ENCODE assay signal across 8 mouse cellular contexts in the genomic region with DNA sequence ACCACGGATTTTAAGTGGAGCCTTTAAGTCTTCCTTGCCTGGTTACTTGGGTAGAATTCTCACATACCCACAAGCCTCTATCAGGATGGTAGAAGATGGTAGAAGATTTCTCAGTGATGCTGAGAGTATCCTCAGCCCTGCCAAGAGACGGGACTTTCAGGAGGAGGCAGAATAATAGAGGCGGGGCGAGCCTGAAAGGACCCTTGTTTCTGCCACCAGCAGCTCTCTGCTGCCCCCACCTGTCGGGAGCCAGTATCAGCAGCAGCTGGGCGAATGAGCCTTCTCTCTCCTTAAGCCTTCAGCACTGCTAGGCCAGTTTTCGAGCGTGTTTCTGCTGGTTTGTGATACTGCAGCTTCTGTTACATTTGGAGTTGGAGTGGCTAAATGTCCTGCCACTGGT. TPM values are rescaled to one million over a fixed set of nuclear protein-coding genes. Genes with fewer than 3 reads are reported as not detected.
DNase-seq lines count a peak whose midpoint lies in the region; ATAC-seq and TF ChIP-seq lines count a peak whose summit lies in the region.

No protein-coding gene starts in this region.

- H3K27ac ChIP-seq in thymus, adult 2 months (ENCODE audit: control insufficient read depth, insufficient read depth, low read length): no peak overlapping the region
- H3K27ac ChIP-seq in bone marrow macrophage, adult 2 months (ENCODE audit: insufficient read depth, low read depth, low read length): no peak overlapping the region
- H3K27ac ChIP-seq in forebrain, embryonic 16.5 days (ENCODE audit: low read length): no peak overlapping the region
- no peak overlapping the region for H3K27ac ChIP-seq in liver, embryonic 13.5 days
- H3K27ac ChIP-seq in neural tube, embryonic 15.5 days (replicated peaks): no peak overlapping the region

- no peaks in the 10 kb centered on the region; the same call in 1 of the 2 replicates for H3K27me3 ChIP-seq in thymus, adult 2 months (ENCODE audit: control insufficient read depth, insufficient read depth, low read length)
- H3K27me3 ChIP-seq in forebrain, embryonic 16.5 days (replicated peaks; ENCODE audit: control insufficient read depth, insufficient read depth, low read length): no peaks in the 10 kb centered on the region
- peaks cover 14% of the 10 kb centered on the region for H3K27me3 ChIP-seq in liver, embryonic 13.5 days
- 0 out of 2 replicates have a peak, but pooled peaks cover 7% of the 10 kb centered on the region for H3K27me3 ChIP-seq in neural tube, embryonic 15.5 days (replicated peaks)

- no peak overlapping the region for H3K9ac ChIP-seq in forebrain, embryonic 16.5 days (replicated peaks; ENCODE audit: low read depth, low read length)
- no peak overlapping the region for H3K9ac ChIP-seq in liver, embryonic 13.5 days
- H3K9ac ChIP-seq in neural tube, embryonic 15.5 days (replicated peaks): no peak overlapping the region

- peak; percentile 51; the same call in 1 of the 2 replicates for ATAC-seq in forebrain, embryonic 16.5 days
- no peak for ATAC-seq in liver, embryonic 13.5 days (ENCODE audit: low read depth)
- ATAC-seq in neural tube, embryonic 15.5 days (ENCODE audit: low FRiP score): peak; percentile 57; the same call in 1 of the 2 replicates

- no peak overlapping the region for H3K4me3 ChIP-seq in thymus, adult 2 months (ENCODE audit: control insufficient read depth, insufficient read depth, low read length)
- no peak overlapping the region for H3K4me3 ChIP-seq in bone marrow macrophage, adult 2 months (ENCODE audit: insufficient read depth, low read length)
- H3K4me3 ChIP-seq in forebrain, embryonic 16.5 days (replicated peaks; ENCODE audit: low read length): no peak overlapping the region
- H3K4me3 ChIP-seq in liver, embryonic 13.5 days (replicated peaks): no peak overlapping the region
- H3K4me3 ChIP-seq in neural tube, embryonic 15.5 days (replicated peaks): no peak overlapping the region

- TF ChIP-seq CTCF in thymus, adult 2 months (IDR thresholded peaks at IDR 0.05; ENCODE audit: borderline replicate concordance, control insufficient read depth, extremely low read depth, insufficient read depth, low read length, poor library complexity): peak; percentile 87
- TF ChIP-seq CTCF in bone marrow macrophage, adult 2 months (IDR thresholded peaks at IDR 0.05; ENCODE audit: low read depth, low read length): peak; percentile 69

- H3K36me3 ChIP-seq in thymus, adult 2 months (ENCODE audit: control insufficient read depth, insufficient read depth, low read length): no peaks in the 10 kb centered on the region
- H3K36me3 ChIP-seq in forebrain, embryonic 16.5 days (ENCODE audit: control insufficient read depth, insufficient read depth): no peaks in the 10 kb centered on the region
- no peaks in the 10 kb centered on the region for H3K36me3 ChIP-seq in liver, embryonic 13.5 days
- H3K36me3 ChIP-seq in neural tube, embryonic 15.5 days: no peaks in the 10 kb centered on the region

- H3K9me3 ChIP-seq in forebrain, embryonic 16.5 days (ENCODE audit: control insufficient read depth, low read length): no peaks in the 10 kb centered on the region
- no peaks in the 10 kb centered on the region for H3K9me3 ChIP-seq in liver, embryonic 13.5 days (replicated peaks)
- no peaks in the 10 kb centered on the region for H3K9me3 ChIP-seq in neural tube, embryonic 15.5 days (replicated peaks)

- DNase-seq in thymus, adult 2 months: peak; percentile 78
- no peak for DNase-seq in thymus, adult 18-20 months
- peak; percentile 36 to 73 for DNase-seq in kidney, adult 8-10 months
- DNase-seq in liver, embryonic 13.5 days: peak; percentile 39
- peak; percentile 38 to 56 for DNase-seq in urinary bladder, postnatal 36 days (ENCODE audit: low spot score in 2 of 2)

- H3K4me1 ChIP-seq in thymus, adult 2 months (replicated peaks; ENCODE audit: control insufficient read depth, insufficient read depth, low read length): no peaks in the 10 kb centered on the region
- H3K4me1 ChIP-seq in bone marrow macrophage, adult 2 months (ENCODE audit: control insufficient read depth, insufficient read depth, low read length): peaks cover 4% of the 10 kb centered on the region; the same call in 1 of the 2 replicates
- H3K4me1 ChIP-seq in forebrain, embryonic 16.5 days (replicated peaks; ENCODE audit: control insufficient read depth, insufficient read depth, low read length): no peaks in the 10 kb centered on the region
- no peaks in the 10 kb centered on the region for H3K4me1 ChIP-seq in liver, embryonic 13.5 days (replicated peaks)
- no peaks in the 10 kb centered on the region for H3K4me1 ChIP-seq in neural tube, embryonic 15.5 days

- WGBS in thymus, adult 2 months: 5% methylated on average over 8 of the region's 8 CpGs
- 5% methylated on average over 8 of the region's 8 CpGs for WGBS in forebrain, embryonic 16.5 days
- WGBS in liver, embryonic 13.5 days (ENCODE audit: insufficient replicate concordance): 6% methylated on average over 8 of the region's 8 CpGs
- 6% methylated on average over 8 of the region's 8 CpGs for WGBS in neural tube, embryonic 15.5 days

- TF ChIP-seq POLR2A in thymus, adult 2 months (IDR thresholded peaks at IDR 0.05; ENCODE audit: control insufficient read depth, extremely low read depth, insufficient read depth, low read length, poor library complexity): no peak
- no peak for TF ChIP-seq POLR2A in bone marrow macrophage, adult 2 months (IDR thresholded peaks at IDR 0.05; ENCODE audit: borderline replicate concordance, low read depth, low read length)

- no peak overlapping the region for H3K4me2 ChIP-seq in forebrain, embryonic 16.5 days (ENCODE audit: low read length)
- H3K4me2 ChIP-seq in liver, embryonic 13.5 days: no peak overlapping the region
- H3K4me2 ChIP-seq in neural tube, embryonic 15.5 days: no peak overlapping the region

RNA-seq across cellular contexts. Expression of a gene that starts 3.5 kb away (rescaled TPM):
- 64.4 and 73.1 TPM in 2 replicates for polyA plus RNA-seq in thymus, adult 2 months (2012; rRNA removed)
- not detected in 2 replicates for polyA plus RNA-seq in bone marrow macrophage, adult 2 months (2012; ENCODE audit: insufficient read depth, insufficient read length, missing spikeins)
- polyA plus RNA-seq in forebrain, embryonic 16.5 days (2015; fragmentation: Nextera tagmentation; extraction: Ambion mirVana): not detected in 2 replicates
- not detected in 2 replicates for polyA plus RNA-seq in liver, embryonic 13.5 days (2015; fragmentation: Nextera tagmentation; extraction: Ambion mirVana)
- polyA plus RNA-seq in neural tube, embryonic 15.5 days (2015; fragmentation: Nextera tagmentation; extraction: Ambion mirVana): 0.05 TPM in 1 of 2 replicates, not detected in the other

RNA-seq across cellular contexts. Expression of a gene that starts 13.6 kb away (rescaled TPM):
- 5.7 and 6.3 TPM in 2 replicates for polyA plus RNA-seq in thymus, adult 2 months (2012; rRNA removed)
- polyA plus RNA-seq in bone marrow macrophage, adult 2 months (2012; ENCODE audit: insufficient read depth, insufficient read length, missing spikeins): 0.60 and 0.71 TPM in 2 replicates
- polyA plus RNA-seq in forebrain, embryonic 16.5 days (2015; fragmentation: Nextera tagmentation; extraction: Ambion mirVana): 2.3 TPM in 2 replicates
- polyA plus RNA-seq in liver, embryonic 13.5 days (2015; fragmentation: Nextera tagmentation; extraction: Ambion mirVana): 0.35 and 0.41 TPM in 2 replicates
- polyA plus RNA-seq in neural tube, embryonic 15.5 days (2015; fragmentation: Nextera tagmentation; extraction: Ambion mirVana): 1.6 and 1.9 TPM in 2 replicates

RNA-seq across cellular contexts. Expression of a gene that starts 13.8 kb away (rescaled TPM):
- 5.0 and 8.1 TPM in 2 replicates for polyA plus RNA-seq in thymus, adult 2 months (2012; rRNA removed)
- polyA plus RNA-seq in bone marrow macrophage, adult 2 months (2012; ENCODE audit: insufficient read depth, insufficient read length, missing spikeins): 5.8 and 5.9 TPM in 2 replicates
- 18.0 and 18.2 TPM in 2 replicates for polyA plus RNA-seq in forebrain, embryonic 16.5 days (2015; fragmentation: Nextera tagmentation; extraction: Ambion mirVana)
- 1.6 and 1.9 TPM in 2 replicates for polyA plus RNA-seq in liver, embryonic 13.5 days (2015; fragmentation: Nextera tagmentation; extraction: Ambion mirVana)
- 11.7 and 12.7 TPM in 2 replicates for polyA plus RNA-seq in neural tube, embryonic 15.5 days (2015; fragmentation: Nextera tagmentation; extraction: Ambion mirVana)

RNA-seq across cellular contexts. Expression of a gene that starts 13.8 kb away (rescaled TPM):
- polyA plus RNA-seq in thymus, adult 2 months (2012; rRNA removed): 0.22 and 0.24 TPM in 2 replicates
- polyA plus RNA-seq in bone marrow macrophage, adult 2 months (2012; ENCODE audit: insufficient read depth, insufficient read length, missing spikeins): not detected in 2 replicates
- polyA plus RNA-seq in forebrain, embryonic 16.5 days (2015; fragmentation: Nextera tagmentation; extraction: Ambion mirVana): 0.23 and 0.58 TPM in 2 replicates
- 0.08 and 0.12 TPM in 2 replicates for polyA plus RNA-seq in liver, embryonic 13.5 days (2015; fragmentation: Nextera tagmentation; extraction: Ambion mirVana)
- polyA plus RNA-seq in neural tube, embryonic 15.5 days (2015; fragmentation: Nextera tagmentation; extraction: Ambion mirVana): 0.19 and 0.34 TPM in 2 replicates

Comparison
In these comparisons a context has a peak if more than half of its experiments do, and no peak if none do; other contexts are left out.
1. DNase-seq: peak in thymus, adult 2 months (single experiment), kidney, adult 8-10 months (2 of 2), liver, embryonic 13.5 days (single experiment) and urinary bladder, postnatal 36 days (2 of 2); none in thymus, adult 18-20 months (0 of 2).
2. RNA of a gene that starts 3.5 kb away (polyA plus RNA-seq): 64.4 to 73.1 TPM in thymus, adult 2 months; not detected in bone marrow macrophage, adult 2 months, not detected in forebrain, embryonic 16.5 days, 0.05 TPM in neural tube, embryonic 15.5 days and not detected in liver, embryonic 13.5 days; every median in the first group is over 10 times any median in the second.